Mouse (Mus musculus) hindbrain, postnatal 0 days (tissue): ENCODE measurements around the gene Ms4a8a. TPM values are rescaled to one million over a fixed set of nuclear protein-coding genes. Genes with fewer than 3 reads are reported as not detected.
"Not testable (repeated sequence)": the region's sequence is repeated elsewhere in the genome, so short reads cannot be mapped to it uniquely, and the experiment has no call there.

Experiments
- ATAC-seq: fragments of 200-750 bp; cut with Nextera tagmentation; 2 replicates; pipeline ENCODE4 v1.8.0; 2017; ENCODE audit warnings: mild to moderate bottlenecking, moderate TSS enrichment, moderate library complexity
- DNase-seq: peaks from one replicate; pipeline ENCODE4 v3.0.0-alpha.2; 2015; ENCODE audit warnings: low spot score
- H3K27ac ChIP-seq: fragments of 300-500 bp; sonication (generic); 2 replicates; pipeline ENCODE4 v1.5.1; 2014; ENCODE audit warnings: mild to moderate bottlenecking
- H3K27me3 ChIP-seq: fragments of 300-500 bp; sonication (generic); 2 replicates; pipeline ENCODE4 v1.6.1; 2014; ENCODE audit warnings: low read length, mixed read lengths; ENCODE audit not compliant: insufficient read depth
- H3K36me3 ChIP-seq: fragments of 300-500 bp; sonication (generic); 2 replicates; pipeline ENCODE4 v1.6.1; 2014; ENCODE audit warnings: low read length, mixed read lengths; ENCODE audit not compliant: insufficient read depth
- H3K4me1 ChIP-seq: fragments of 300-500 bp; sonication (generic); 2 replicates; pipeline ENCODE4 v1.6.1; 2014; ENCODE audit warnings: antibody characterized with exemption, low read length, mixed read lengths; ENCODE audit not compliant: insufficient read depth
- H3K4me2 ChIP-seq: fragments of 300-500 bp; sonication (generic); 2 replicates; pipeline ENCODE4 v1.6.1; 2014; ENCODE audit warnings: low read depth, mild to moderate bottlenecking, low read length, moderate library complexity, mixed read lengths
- H3K4me3 ChIP-seq: fragments of 300-500 bp; sonication (generic); 2 replicates; pipeline ENCODE4 v1.5.1; 2014; ENCODE audit warnings: low read length
- H3K9ac ChIP-seq: fragments of 300-500 bp; sonication (generic); replicated peaks from 2 replicates; pipeline ENCODE4 v1.6.1; 2014; ENCODE audit warnings: mild to moderate bottlenecking, low read length, moderate library complexity, mixed read lengths
- H3K9me3 ChIP-seq: fragments of 300-500 bp; sonication (generic); 2 replicates; pipeline ENCODE4 v1.6.1; 2016; ENCODE audit warnings: low read length, mixed read lengths
- CTCF ChIP-seq: IDR thresholded peaks from 2 replicates; pipeline ENCODE4 v1.5.1; 2016; ENCODE audit warnings: antibody characterized with exemption, control low read depth, low read depth
- WGBS: fragments of 180-500 bp; shearing (Covaris S2); extraction: QIAGEN DNeasy Blood & Tissue Kit; methylation state at CpG from one replicate; pipeline ENCODE4 v1.1.7; 2014; 5-methylcytosine and 5-hydroxymethylcytosine counted together
- polyA plus RNA-seq: library from polyadenylated mRNA; unstranded; fragments of >200 nt; fragmentation: Nextera tagmentation; extraction: Ambion mirVana; gene quantifications from 2 replicates; pipeline ENCODE4 v1.2.1, GENCODE M21; 2015
- total RNA-seq: library from RNA; depleted of rRNA; stranded (reverse); fragments of >200 nt; gene quantifications from 2 replicates; pipeline ENCODE4 v1.2.3, GENCODE M21; 2014; rRNA removed

The Ms4a8a gene
- not detected in 2 replicates for total RNA-seq
- not detected in 2 replicates for polyA plus RNA-seq

DNA sequence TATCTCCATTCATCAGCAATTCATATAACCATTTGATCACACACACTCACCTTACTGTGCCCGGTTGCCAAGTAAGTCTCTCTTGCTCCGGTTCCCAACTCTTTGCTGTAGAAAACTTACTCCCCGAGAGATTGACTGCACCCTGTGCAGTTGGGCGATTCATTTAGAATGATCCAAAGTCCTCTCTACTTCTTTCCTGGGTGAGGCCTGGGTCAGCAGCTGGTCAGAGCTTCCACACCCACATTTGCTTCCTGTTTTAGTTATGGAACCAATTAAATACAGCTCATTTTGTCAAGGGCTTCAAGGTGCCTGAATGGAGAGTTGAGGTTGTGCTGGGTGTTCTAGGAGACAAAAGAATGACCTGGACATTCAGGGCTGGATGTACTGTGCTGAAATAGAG lies at the start of gene Ms4a8a:
Gene Ms4a8a (minus strand): TSS at position 169 of the 400 bp plus-strand sequence.
- Histone ChIP-seq H3K27ac (no peak within 1 kb of the TSS), H3K4me3 (no peak within 1 kb of the TSS), H3K9ac (no peak within 1 kb of the TSS), H3K4me1 (no peaks in the 10 kb centered on the region), H3K9me3 (no peaks in the 10 kb centered on the region), H3K27me3 (no peaks in the 10 kb centered on the region), H3K36me3 (no peaks in the 10 kb centered on the region), H3K4me2 (no peak within 1 kb of the TSS)
- DNase-seq (no peak), ATAC-seq (no peak)
- 93% methylated on average over 4 of the region's 4 CpGs for WGBS
- no peak for TF ChIP-seq CTCF

DNA sequence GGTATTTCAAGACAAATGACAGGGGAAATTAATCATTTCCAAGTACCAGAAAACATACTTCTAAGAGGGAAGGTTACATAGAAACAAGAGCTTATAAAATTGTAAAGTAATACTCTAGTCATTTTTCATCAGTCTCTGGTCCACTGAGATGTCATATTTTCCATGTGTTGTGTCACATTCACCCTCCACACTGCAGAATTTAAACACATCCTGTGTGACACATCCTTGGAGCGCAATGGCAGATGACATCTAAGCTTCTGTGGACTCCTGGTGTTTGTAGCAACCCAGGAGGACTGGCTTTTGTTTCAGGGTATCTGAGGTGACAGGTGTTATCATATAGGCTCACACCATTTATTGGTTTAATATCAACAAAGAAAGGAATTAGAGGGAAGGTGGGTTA lies 48.8 kb upstream of the Ms4a8a start:
- H3K27ac ChIP-seq: no peak overlapping the region
- H3K36me3 ChIP-seq: no peaks in the 10 kb centered on the region
- no peaks in the 10 kb centered on the region for H3K4me1 ChIP-seq
- no peak overlapping the region for H3K4me2 ChIP-seq
- TF ChIP-seq CTCF: no peak
- H3K4me3 ChIP-seq: no peak overlapping the region
- H3K9me3 ChIP-seq: peaks cover 3% of the 10 kb centered on the region; the same call in 1 of the 2 replicates
- no peak for DNase-seq
- H3K27me3 ChIP-seq: no peaks in the 10 kb centered on the region
- H3K9ac ChIP-seq: no peak overlapping the region
- 93% methylated on average over 1 of the region's 1 CpGs for WGBS
- ATAC-seq: no peak

DNA sequence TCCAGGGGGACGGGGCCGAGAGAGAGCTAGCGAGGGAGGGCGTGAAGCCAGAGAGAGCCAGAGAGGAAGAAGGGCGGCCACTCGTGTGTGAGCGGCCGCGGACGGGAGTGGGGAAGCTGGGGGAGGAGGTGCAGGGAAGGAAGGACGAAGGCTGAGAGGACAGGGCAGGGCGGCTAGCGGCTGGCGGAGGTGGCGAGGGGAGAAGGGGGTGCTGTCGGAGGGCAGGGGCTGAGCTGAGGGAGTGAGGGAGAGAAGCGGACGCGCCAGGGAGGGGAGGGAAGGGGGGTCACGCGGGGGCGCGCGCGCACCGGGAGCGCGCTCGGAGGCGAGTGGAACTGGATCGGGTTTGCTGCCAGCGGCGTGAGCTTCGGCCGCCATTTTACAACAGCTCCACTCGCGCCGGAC lies 40.1 kb upstream of the Ms4a8a start:
- H3K4me1 ChIP-seq, DNase-seq, H3K36me3 ChIP-seq, H3K9ac ChIP-seq, H3K9me3 ChIP-seq, H3K27ac ChIP-seq, H3K27me3 ChIP-seq: not testable (repeated sequence)
- Histone ChIP-seq H3K4me3 (peak overlapping the region; percentile 39), H3K4me2 (peak overlapping the region; percentile 47)
- 5% methylated on average over 6 of the region's 38 CpGs for WGBS
- peak; percentile 100 for ATAC-seq

DNA sequence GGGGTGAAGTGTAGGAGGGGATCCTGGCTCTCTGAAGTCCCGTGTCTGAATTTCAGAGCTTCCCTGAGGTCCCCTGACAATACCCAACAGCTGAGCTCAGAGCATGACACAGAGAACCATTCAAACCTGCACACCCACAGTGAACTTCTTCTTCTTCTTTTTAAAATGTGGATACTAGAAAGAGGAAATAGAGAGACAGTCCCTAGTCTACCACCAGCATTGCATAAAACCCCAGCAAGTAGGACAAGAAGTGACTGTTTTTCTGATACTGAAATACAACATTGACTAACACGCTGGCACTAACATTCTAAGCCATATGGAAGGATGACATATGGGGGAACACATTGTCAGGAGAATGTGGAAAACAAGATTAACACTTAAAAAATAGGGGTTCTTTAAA lies 38.4 kb upstream of the Ms4a8a start:
- 85% methylated on average over 2 of the region's 2 CpGs for WGBS
- Histone ChIP-seq H3K9ac (no peak overlapping the region), H3K36me3 (no peaks in the 10 kb centered on the region), H3K27ac (no peak overlapping the region), H3K4me1 (no peaks in the 10 kb centered on the region), H3K9me3 (no peaks in the 10 kb centered on the region), H3K4me2 (no peak overlapping the region), H3K4me3 (no peak overlapping the region), H3K27me3 (no peaks in the 10 kb centered on the region)
- TF ChIP-seq CTCF: no peak
- no peak for DNase-seq
- no peak for ATAC-seq

DNA sequence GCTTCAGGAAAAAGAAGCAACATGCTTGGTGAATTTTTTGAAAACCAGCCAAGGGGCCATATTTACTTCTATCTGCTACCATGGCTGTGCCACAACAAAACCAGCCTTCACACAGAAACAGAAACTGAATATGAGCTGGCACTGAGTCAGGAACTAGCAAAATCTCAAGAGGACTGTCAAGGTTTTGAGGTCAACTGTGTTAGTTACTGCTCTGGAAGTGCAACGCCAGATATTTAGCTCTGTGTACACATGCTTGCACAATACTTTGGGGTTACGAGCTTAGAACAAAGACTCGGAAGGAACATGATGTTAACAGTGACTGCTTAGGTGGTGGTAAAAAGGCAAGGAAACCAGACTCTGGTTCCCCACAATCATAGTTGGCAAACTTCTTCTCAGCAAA lies 26.8 kb upstream of the Ms4a8a start:
- ATAC-seq: no peak
- H3K27ac ChIP-seq: no peak overlapping the region
- H3K4me1 ChIP-seq: no peaks in the 10 kb centered on the region
- H3K4me2 ChIP-seq: no peak overlapping the region
- WGBS: 91% methylated on average over 3 of the region's 3 CpGs
- no peaks in the 10 kb centered on the region for H3K36me3 ChIP-seq
- H3K4me3 ChIP-seq: no peak overlapping the region
- no peak for DNase-seq
- no peaks in the 10 kb centered on the region for H3K9me3 ChIP-seq
- H3K9ac ChIP-seq: no peak overlapping the region
- TF ChIP-seq CTCF: no peak
- H3K27me3 ChIP-seq: no peaks in the 10 kb centered on the region

DNA sequence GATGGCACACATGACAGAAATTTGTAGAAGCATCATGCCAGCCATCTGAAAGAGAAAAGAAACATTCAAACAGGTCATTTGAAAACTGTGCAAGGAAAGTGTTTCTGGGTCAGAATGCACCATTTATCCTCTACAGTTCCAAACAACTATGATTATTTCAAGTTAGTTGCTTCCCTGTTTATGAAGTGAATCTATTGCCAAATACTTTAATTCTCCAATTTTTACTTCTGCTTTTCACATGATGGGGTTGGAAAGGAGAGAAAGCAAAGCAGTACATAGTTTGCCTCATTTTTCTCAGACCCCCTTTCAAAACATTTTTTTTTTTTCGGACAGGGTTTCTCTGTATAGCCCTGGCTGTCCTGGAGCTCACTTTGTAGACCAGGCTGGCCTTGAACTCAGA lies 21.0 kb upstream of the Ms4a8a start:
- no peak overlapping the region for H3K4me3 ChIP-seq
- ATAC-seq (no peak), DNase-seq (no peak)
- no peak overlapping the region for H3K27ac ChIP-seq
- no peaks in the 10 kb centered on the region for H3K4me1 ChIP-seq
- no peak for TF ChIP-seq CTCF
- H3K9ac ChIP-seq: no peak overlapping the region
- H3K9me3 ChIP-seq: no peaks in the 10 kb centered on the region
- H3K36me3 ChIP-seq: no peaks in the 10 kb centered on the region
- H3K27me3 ChIP-seq: no peaks in the 10 kb centered on the region
- no peak overlapping the region for H3K4me2 ChIP-seq
- 77% methylated on average over 1 of the region's 1 CpGs for WGBS

DNA sequence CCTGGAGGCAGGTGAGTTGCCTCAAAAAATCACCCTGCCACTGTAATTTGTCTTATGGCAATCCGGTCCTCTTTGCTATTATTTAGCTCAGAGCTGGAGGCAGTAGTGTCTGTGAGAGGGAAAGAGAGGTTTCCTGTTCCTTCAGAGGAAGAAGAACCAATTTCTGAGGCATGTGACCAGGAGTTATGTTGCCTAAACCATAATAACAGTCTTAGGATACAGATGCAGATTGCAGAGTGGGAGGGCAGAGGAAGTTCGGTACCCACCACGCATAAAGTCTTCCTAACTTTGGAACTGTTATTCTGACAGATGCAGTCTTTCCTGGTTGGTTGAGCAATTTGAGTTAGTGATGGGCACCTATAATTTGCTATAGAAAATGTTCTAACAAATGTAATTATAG lies 17.5 kb upstream of the Ms4a8a start:
- no peaks in the 10 kb centered on the region for H3K27me3 ChIP-seq
- 84% methylated on average over 3 of the region's 3 CpGs for WGBS
- TF ChIP-seq CTCF: no peak

DNA sequence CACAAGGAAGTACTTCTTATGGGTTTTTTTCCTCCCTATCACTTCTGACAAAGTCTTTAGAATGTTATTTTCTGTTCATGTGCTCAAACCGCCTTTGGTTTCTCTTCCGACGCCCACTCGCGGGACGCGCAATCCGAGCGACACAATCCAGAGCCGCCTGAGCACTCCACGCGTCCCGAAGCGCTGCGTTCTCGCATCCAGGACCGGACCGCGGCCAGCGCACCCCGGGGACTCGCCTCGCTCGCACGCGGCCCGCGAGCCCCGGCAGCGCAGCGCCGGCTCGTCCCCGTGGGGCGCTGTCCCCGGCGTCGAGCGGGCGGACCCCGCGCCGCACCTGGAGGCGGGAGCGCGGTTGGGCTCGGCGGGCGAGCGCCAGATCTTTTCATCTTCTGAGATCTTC lies 11.2 kb upstream of the Ms4a8a start:
- H3K9me3 ChIP-seq, H3K27ac ChIP-seq, ATAC-seq, H3K27me3 ChIP-seq, H3K9ac ChIP-seq, H3K36me3 ChIP-seq, H3K4me1 ChIP-seq: not testable (repeated sequence)
- peak; percentile 2 for DNase-seq
- H3K4me3 ChIP-seq: peak overlapping the region; percentile 37
- H3K4me2 ChIP-seq: peak overlapping the region; percentile 54
- WGBS: 4% methylated on average over 50 of the region's 50 CpGs

More for the DNA sequence above, 17.5 kb upstream of the Ms4a8a start:
- Histone ChIP-seq H3K36me3 (no peaks in the 10 kb centered on the region), H3K9me3 (no peaks in the 10 kb centered on the region), H3K4me1 (no peaks in the 10 kb centered on the region), H3K27ac (no peak overlapping the region), H3K9ac (no peak overlapping the region), H3K4me3 (no peak overlapping the region), H3K4me2 (no peak overlapping the region)
- ATAC-seq (no peak), DNase-seq (no peak)
